Mouse (Mus musculus) liver, embryonic 14.5 days (tissue): ENCODE results near the gene Cbfb. TPM values are rescaled to one million over a fixed set of nuclear protein-coding genes. Genes with fewer than 3 reads are reported as not detected.

ENCODE experiments used
- ATAC-seq: fragments of 200-750 bp; cut with Nextera tagmentation; 2 replicates; pipeline ENCODE4 v1.8.0; 2017; ENCODE audit warnings: moderate number of reproducible peaks, mild to moderate bottlenecking, moderate library complexity; ENCODE audit not compliant: insufficient read depth
- DNase-seq, 3 experiments: peaks; one replicate each; pipeline ENCODE4 v3.0.0-alpha.2; 2012 to 2013; ENCODE audit warnings: low read depth in 3 of 3, low spot score in 3 of 3
- H3K27ac ChIP-seq: fragments of 300-500 bp; sonication (generic); 2 replicates; pipeline ENCODE4 v1.5.1; 2014; ENCODE audit warnings: moderate library complexity, mild to moderate bottlenecking, control low read depth, inconsistent platforms
- H3K27me3 ChIP-seq: fragments of 300-500 bp; sonication (generic); 2 replicates; pipeline ENCODE4 v1.6.1; 2014; ENCODE audit warnings: mild to moderate bottlenecking, low read length, moderate library complexity; ENCODE audit not compliant: control insufficient read depth, insufficient read depth
- H3K36me3 ChIP-seq: fragments of 300-500 bp; sonication (generic); replicated peaks from 2 replicates; pipeline ENCODE4 v1.6.1; 2014; ENCODE audit warnings: low read depth; ENCODE audit not compliant: control insufficient read depth, insufficient read depth
- H3K4me1 ChIP-seq, 2 experiments: fragments of 200-500 bp in 1 of 2; fragments of 300-500 bp in 1 of 2; sonication (generic) in 1 of 2; replicated peaks; 2 replicates each; pipeline ENCODE4 v1.6.1; 2012 to 2014; ENCODE audit warnings: antibody characterized with exemption in 1 of 2, inconsistent platforms in 1 of 2, low read length in 1 of 2; ENCODE audit not compliant: control insufficient read depth in 2 of 2, insufficient read depth in 2 of 2
- H3K4me2 ChIP-seq: fragments of 300-500 bp; sonication (generic); 2 replicates; pipeline ENCODE4 v1.6.1; 2014; ENCODE audit warnings: low read depth, mild to moderate bottlenecking, control low read depth, moderate library complexity
- H3K4me3 ChIP-seq, 2 experiments: fragments of 200-500 bp in 1 of 2; fragments of 300-500 bp in 1 of 2; sonication (generic) in 1 of 2; 2 replicates each; pipeline ENCODE4 v1.5.1; 2012 to 2014; ENCODE audit warnings: low read depth in 2 of 2, low read length in 2 of 2, mild to moderate bottlenecking in 2 of 2, control low read depth in 1 of 2, inconsistent platforms in 1 of 2, moderate library complexity in 1 of 2; ENCODE audit not compliant: insufficient read depth in 1 of 2
- H3K9ac ChIP-seq: fragments of 300-500 bp; sonication (generic); replicated peaks from 2 replicates; pipeline ENCODE4 v1.6.1; 2014; ENCODE audit warnings: mild to moderate bottlenecking, control low read depth, moderate library complexity
- H3K9me3 ChIP-seq: fragments of 300-500 bp; sonication (generic); 2 replicates; pipeline ENCODE4 v1.6.1; 2016; ENCODE audit warnings: low read length, mixed read lengths; ENCODE audit not compliant: control insufficient read depth
- CTCF ChIP-seq: IDR thresholded peaks from 2 replicates; pipeline ENCODE4 v1.5.1; 2016; ENCODE audit warnings: antibody characterized with exemption, low read depth, control low read depth
- EP300 ChIP-seq: IDR thresholded peaks from 2 replicates; pipeline ENCODE4 v1.6.1; 2016; ENCODE audit warnings: antibody characterized with exemption, low read depth
- WGBS: fragments of 180-500 bp; shearing (Covaris S2); extraction: QIAGEN DNeasy Blood & Tissue Kit; methylation state at CpG from one replicate; pipeline ENCODE4 v1.1.7; 2014; ENCODE audit not compliant: insufficient replicate concordance; 5-methylcytosine and 5-hydroxymethylcytosine counted together
- polyA plus RNA-seq, 2 experiments: library from polyadenylated mRNA; depleted of rRNA in 1 of 2; stranded (reverse) in 1 of 2; unstranded in 1 of 2; fragments of >200 nt; fragmentation: Nextera tagmentation in 1 of 2; extraction: Ambion mirVana in 1 of 2; gene quantifications; 2 replicates each; pipeline versions ENCODE4 v1.2.1 to v1.2.3; 2012 to 2014

The Cbfb gene
- polyA plus RNA-seq, 2 experiments, result 5.8 to 7.5 TPM

GRCm38 (mm10) chr8:105206766-105207275, 36.3 kb downstream of the Cbfb start:
- Histone ChIP-seq H3K4me3 (no peak overlapping the region), H3K4me2 (no peak overlapping the region), H3K27me3 (no peaks in the 10 kb centered on the region), H3K4me1 (peaks cover 3 to 6% of the 10 kb centered on the region in 2 experiments; a peak in 3 of 4 replicates), H3K9ac (no peak overlapping the region), H3K36me3 (0 out of 2 replicates have a peak, but pooled peaks cover 2% of the 10 kb centered on the region), H3K27ac (no peak overlapping the region), H3K9me3 (no peaks in the 10 kb centered on the region)
- ATAC-seq (no peak), DNase-seq (no peak)
- 73% methylated on average over 7 of the region's 7 CpGs for WGBS
- TF ChIP-seq EP300, result no peak
- no peak for TF ChIP-seq CTCF

- Histone ChIP-seq H3K27me3 (no peaks in the 10 kb centered on the region), H3K9ac (no peak overlapping the region), H3K4me3 (no peak overlapping the region), H3K27ac (no peak overlapping the region), H3K4me1 (peaks cover 3 to 6% of the 10 kb centered on the region in 2 experiments; a peak in 3 of 4 replicates), H3K4me2 (no peak overlapping the region), H3K9me3 (no peaks in the 10 kb centered on the region), H3K36me3 (0 out of 2 replicates have a peak, but pooled peaks cover 2% of the 10 kb centered on the region)
- 33% methylated on average over 2 of the region's 2 CpGs for WGBS
- TF ChIP-seq CTCF (no peak), EP300 (no peak)
- DNase-seq, result no peak
- ATAC-seq, result no peak
Observed at GRCm38 (mm10) chr8:105207675-105208273, 37.3 kb downstream of the Cbfb start.

- WGBS, result 31% methylated on average over 1 of the region's 1 CpGs
- TF ChIP-seq EP300 (no peak), CTCF (no peak)
- Histone ChIP-seq H3K9ac (no peak overlapping the region), H3K4me3 (no peak overlapping the region), H3K27me3 (no peaks in the 10 kb centered on the region), H3K36me3 (no peaks in the 10 kb centered on the region), H3K9me3 (no peaks in the 10 kb centered on the region), H3K4me2 (no peak overlapping the region), H3K4me1 (peaks cover 3 to 6% of the 10 kb centered on the region in 2 experiments; a peak in 3 of 4 replicates), H3K27ac (no peak overlapping the region)
- ATAC-seq (peak; percentile 55; the same call in 1 of the 2 replicates), DNase-seq (peak in 1 of 3 experiments; percentile 12)
Observed at GRCm38 (mm10) chr8:105209153-105210110, 39.0 kb downstream of the Cbfb start.

DNA sequence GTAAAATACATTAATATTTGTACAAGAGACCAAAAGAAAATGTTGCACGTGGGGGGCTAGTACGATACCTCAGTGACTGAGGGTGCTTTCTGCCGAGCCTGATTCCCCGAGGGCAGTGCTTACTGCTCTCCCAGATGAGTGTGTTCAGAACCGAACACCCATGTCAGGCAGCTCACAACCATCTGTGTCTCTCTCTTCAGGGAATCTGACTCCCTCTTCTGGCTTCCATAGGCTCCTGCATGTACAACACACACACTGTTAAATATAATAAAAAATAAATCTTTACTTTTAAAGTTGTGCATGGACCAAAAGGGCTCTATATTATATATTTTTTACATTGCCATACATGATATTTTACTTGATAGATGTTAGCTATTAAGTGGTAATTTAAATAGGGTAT, 43.6 kb downstream of the Cbfb start:
- WGBS, result 70% methylated on average over 5 of the region's 5 CpGs
- Histone ChIP-seq H3K4me2 (no peak overlapping the region), H3K4me3 (no peak overlapping the region), H3K9ac (no peak overlapping the region), H3K4me1 (peaks cover 3 to 6% of the 10 kb centered on the region in 2 experiments; a peak in 3 of 4 replicates), H3K36me3 (no peaks in the 10 kb centered on the region), H3K27ac (no peak overlapping the region), H3K27me3 (no peaks in the 10 kb centered on the region), H3K9me3 (no peaks in the 10 kb centered on the region)
- TF ChIP-seq EP300 (no peak), CTCF (peak; percentile 29)
- DNase-seq (no peak), ATAC-seq (no peak)

DNA sequence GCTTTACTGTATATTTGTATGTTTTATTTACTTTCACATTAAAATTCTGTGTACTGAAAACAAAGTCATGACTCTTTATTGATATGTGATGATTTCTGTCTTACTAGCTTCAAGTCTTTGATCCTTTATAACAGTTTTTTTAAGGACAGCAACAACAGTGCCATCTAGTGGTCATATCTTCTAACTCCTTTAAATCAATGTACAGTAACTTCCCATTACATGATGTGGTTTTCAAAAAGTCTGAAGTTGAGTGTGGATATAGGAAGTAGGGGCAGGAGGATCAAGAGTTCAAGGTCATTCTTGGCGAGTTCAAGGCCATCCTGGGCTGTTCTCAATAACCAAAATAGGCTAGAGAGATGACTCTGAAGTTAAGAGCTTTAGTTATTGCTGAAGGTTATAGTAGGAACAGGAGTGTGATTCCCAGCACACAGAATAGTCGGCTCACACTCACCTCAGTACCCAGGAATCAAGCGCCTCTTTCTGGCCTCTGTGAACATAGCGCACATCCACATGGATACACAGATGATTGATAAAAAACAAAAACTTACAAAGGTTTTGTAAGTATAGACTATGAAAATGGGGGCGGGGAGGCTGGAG, 47.5 kb downstream of the Cbfb start:
- WGBS, result 53% methylated on average over 5 of the region's 5 CpGs
- H3K9me3 ChIP-seq, result no peaks in the 10 kb centered on the region
- DNase-seq, result peak in 2 of 3 experiments; percentile 31 to 59

More for the DNA sequence above, 47.5 kb downstream of the Cbfb start:
- Histone ChIP-seq H3K4me3 (no peak overlapping the region), H3K27me3 (no peaks in the 10 kb centered on the region), H3K27ac (no peak overlapping the region), H3K9ac (no peak overlapping the region), H3K36me3 (no peaks in the 10 kb centered on the region), H3K4me1 (no peaks in the 10 kb centered on the region), H3K4me2 (no peak overlapping the region)
- ATAC-seq, result no peak
- TF ChIP-seq CTCF (peak; percentile 61; the same call in 1 of the 2 replicates), EP300 (no peak)
